Mouse (Mus musculus): ENCODE data around the gene Fbxo4. TPM values are rescaled to one million over a fixed set of nuclear protein-coding genes. Genes with fewer than 3 reads are reported as not detected.

Fbxo4 gene
- total and polyA plus RNA-seq, 3 experiments, result 16.4 to 32.6 (median 20.0) TPM

DNA sequence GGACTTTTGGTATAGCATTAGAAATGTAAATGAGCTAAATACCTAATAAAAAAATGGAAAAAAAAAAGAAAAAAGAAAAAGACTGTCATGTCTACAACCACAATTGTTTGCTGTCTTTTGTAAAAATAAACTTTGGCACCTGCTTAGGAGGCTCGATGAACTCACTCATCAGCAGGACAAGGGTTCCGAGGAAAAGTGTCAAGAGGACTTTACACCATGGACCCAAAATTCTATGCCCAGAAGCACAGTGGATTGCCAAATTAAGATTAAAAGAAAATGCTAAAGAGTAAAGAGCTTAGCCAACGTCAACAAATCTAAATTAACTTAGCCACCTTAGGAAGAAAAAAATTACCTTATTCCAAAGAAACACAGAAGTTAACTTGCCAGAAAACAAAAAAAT, 43.3 kb downstream of the Fbxo4 start:
- Histone ChIP-seq H3K9ac (ENCODE audit: insufficient read depth, low read depth) (no peak overlapping the region), H3K79me2 (replicated peaks; ENCODE audit: control insufficient read depth, extremely low read depth, insufficient read depth, poor library complexity, severe bottlenecking) (no peaks in the 10 kb centered on the region), H3K4me2 (ENCODE audit: insufficient read depth, low read depth, poor library complexity, severe bottlenecking) (no peak overlapping the region), H3K36me3 (replicated peaks in 1 of 2; ENCODE audit: control insufficient read depth in 1 of 2, insufficient read depth in 1 of 2, low read length in 1 of 2) (no peaks in the 10 kb centered on the region), H3K27me3 (replicated peaks) (no peaks in the 10 kb centered on the region), H3K4me3 (replicated peaks in 1 of 3; ENCODE audit: low read depth in 2 of 3, low read length in 2 of 3, poor library complexity in 1 of 3) (no peak overlapping the region), H3K9me3 (replicated peaks; ENCODE audit: low read length) (no peaks in the 10 kb centered on the region), H3K4me1 (ENCODE audit: control insufficient read depth in 1 of 2, insufficient read depth in 2 of 2) (no peaks in the 10 kb centered on the region), H3K27ac (ENCODE audit: insufficient read depth, low read depth) (no peak overlapping the region)
- in situ Hi-C loops (cut with MboI; ENCODE audit: low pct_ligation_motif_present, low pct_unique_long_range_greater_than_20kb, low sequenced_read_pairs) (no loop called here), dilution Hi-C loops (cut with MboI; ENCODE audit: extremely low pct_ligation_motif_present, extremely low pct_unique_long_range_greater_than_20kb, low sequenced_read_pairs) (no loop called here)
- no peak for DNase-seq (ENCODE audit: extremely low read depth)
- TF ChIP-seq RAD21 (IDR thresholded peaks at IDR 0.05; ENCODE audit: low read depth, low read length), result no peak
- TF ChIP-seq HCFC1 (IDR thresholded peaks at IDR 0.05; ENCODE audit: low read depth, low read length), result no peak
- TF ChIP-seq USF1 (IDR thresholded peaks at IDR 0.05; ENCODE audit: low read depth, low read length), result no peak
- TF ChIP-seq POLR2A (IDR thresholded peaks at IDR 0.05; ENCODE audit: low read depth, low read length), result no peak
- TF ChIP-seq IRF4 (IDR thresholded peaks at IDR 0.05; ENCODE audit: low read depth, low read length), result no peak
- no peak for TF ChIP-seq UBTF (IDR thresholded peaks at IDR 0.05; ENCODE audit: low read depth, low read length)

DNA sequence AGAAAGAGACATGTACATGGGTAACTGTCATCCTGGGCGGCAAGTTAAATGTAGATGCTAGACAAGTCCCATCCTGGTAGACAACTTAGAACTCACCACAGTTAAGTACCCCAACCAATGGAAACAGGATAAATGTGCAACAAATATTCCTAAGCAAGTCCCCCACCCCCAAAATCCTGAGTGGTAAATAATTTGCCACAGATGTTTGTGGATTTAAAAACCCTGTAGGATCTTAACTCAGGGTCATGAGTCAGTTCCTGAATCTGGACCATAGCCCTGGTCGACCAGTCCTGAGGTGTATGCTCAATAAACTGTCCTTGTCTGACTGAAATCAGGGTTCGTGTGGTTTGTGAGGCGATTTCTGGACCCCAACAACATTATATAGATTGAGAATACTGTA, 45.9 kb downstream of the Fbxo4 start:
- Histone ChIP-seq H3K27ac (ENCODE audit: insufficient read depth, low read depth) (no peak overlapping the region), H3K4me1 (ENCODE audit: control insufficient read depth in 1 of 2, insufficient read depth in 2 of 2) (no peaks in the 10 kb centered on the region), H3K4me2 (ENCODE audit: insufficient read depth, low read depth, poor library complexity, severe bottlenecking) (no peak overlapping the region), H3K9ac (ENCODE audit: insufficient read depth, low read depth) (no peak overlapping the region), H3K27me3 (replicated peaks) (no peaks in the 10 kb centered on the region), H3K9me3 (replicated peaks; ENCODE audit: low read length) (no peaks in the 10 kb centered on the region), H3K36me3 (replicated peaks in 1 of 2; ENCODE audit: control insufficient read depth in 1 of 2, insufficient read depth in 1 of 2, low read length in 1 of 2) (no peaks in the 10 kb centered on the region), H3K4me3 (replicated peaks in 1 of 3; ENCODE audit: low read depth in 2 of 3, low read length in 2 of 3, poor library complexity in 1 of 3) (no peak overlapping the region), H3K79me2 (replicated peaks; ENCODE audit: control insufficient read depth, extremely low read depth, insufficient read depth, poor library complexity, severe bottlenecking) (no peaks in the 10 kb centered on the region)
- dilution Hi-C loops (cut with MboI; ENCODE audit: extremely low pct_ligation_motif_present, extremely low pct_unique_long_range_greater_than_20kb, low sequenced_read_pairs), result no loop called here
- DNase-seq (ENCODE audit: extremely low read depth), result no peak
- in situ Hi-C loops (cut with MboI; ENCODE audit: low pct_ligation_motif_present, low pct_unique_long_range_greater_than_20kb, low sequenced_read_pairs), result no loop called here
- TF ChIP-seq CHD2 (IDR thresholded peaks at IDR 0.05; ENCODE audit: low read length), result no peak
- no peak for TF ChIP-seq NRF1 (IDR thresholded peaks at IDR 0.05; ENCODE audit: low read depth, low read length)
- no peak for TF ChIP-seq SIN3A (IDR thresholded peaks at IDR 0.05; ENCODE audit: low read length)

DNA sequence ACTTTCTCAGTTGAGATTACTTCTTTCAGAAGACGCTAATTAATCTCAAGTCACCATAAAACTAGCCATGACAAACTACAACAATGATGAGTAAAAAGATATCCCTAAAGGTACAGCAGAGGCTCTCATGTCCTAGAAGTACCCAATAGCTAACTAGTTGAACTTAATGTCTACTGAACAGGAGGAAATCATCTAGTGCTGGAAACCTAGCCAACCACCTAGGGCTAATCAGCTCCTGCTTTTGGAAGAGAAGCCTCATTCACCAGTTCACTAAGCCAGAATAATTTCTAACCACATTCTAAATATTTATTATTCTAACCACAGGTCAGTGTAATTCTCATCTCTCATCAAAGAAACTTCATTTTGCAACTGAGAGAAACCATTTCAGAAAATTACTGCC, 47.4 kb downstream of the Fbxo4 start:
- H3K9ac ChIP-seq (ENCODE audit: insufficient read depth, low read depth), result no peak overlapping the region
- DNase-seq (ENCODE audit: extremely low read depth), result no peak
- H3K9me3 ChIP-seq (replicated peaks; ENCODE audit: low read length), result no peaks in the 10 kb centered on the region
- dilution Hi-C loops (cut with MboI; ENCODE audit: extremely low pct_ligation_motif_present, extremely low pct_unique_long_range_greater_than_20kb, low sequenced_read_pairs), result no loop called here
- no peaks in the 10 kb centered on the region for H3K36me3 ChIP-seq (replicated peaks in 1 of 2; ENCODE audit: control insufficient read depth in 1 of 2, insufficient read depth in 1 of 2, low read length in 1 of 2)
- TF ChIP-seq TCF12 (IDR thresholded peaks at IDR 0.05; ENCODE audit: low read depth, low read length), result no peak
- no peak for TF ChIP-seq CTCF (conservative IDR thresholded peaks at IDR 0.05 in 1 of 2, IDR thresholded peaks at IDR 0.05 in 1 of 2; ENCODE audit: low read depth in 2 of 2, low read length in 2 of 2)
- TF ChIP-seq MYC (IDR thresholded peaks at IDR 0.05; ENCODE audit: low read depth, low read length), result no peak
- TF ChIP-seq ZC3H11A (IDR thresholded peaks at IDR 0.05; ENCODE audit: low read depth, low read length), result no peak
- TF ChIP-seq KAT2A (IDR thresholded peaks at IDR 0.05; ENCODE audit: insufficient replicate concordance, low read length), result no peak
- TF ChIP-seq ZKSCAN1 (IDR thresholded peaks at IDR 0.05; ENCODE audit: borderline replicate concordance, low read depth, low read length), result no peak
- TF ChIP-seq SIN3A (IDR thresholded peaks at IDR 0.05; ENCODE audit: low read length), result no peak
- no peak for TF ChIP-seq MAFK (IDR thresholded peaks at IDR 0.05; ENCODE audit: insufficient replicate concordance, low read length)
- no peak overlapping the region for H3K27ac ChIP-seq (ENCODE audit: insufficient read depth, low read depth)
- no peak overlapping the region for H3K4me3 ChIP-seq (replicated peaks in 1 of 3; ENCODE audit: low read depth in 2 of 3, low read length in 2 of 3, poor library complexity in 1 of 3)
- H3K27me3 ChIP-seq (replicated peaks), result no peaks in the 10 kb centered on the region
- no peak overlapping the region for H3K4me2 ChIP-seq (ENCODE audit: insufficient read depth, low read depth, poor library complexity, severe bottlenecking)
- in situ Hi-C loops (cut with MboI; ENCODE audit: low pct_ligation_motif_present, low pct_unique_long_range_greater_than_20kb, low sequenced_read_pairs), result no loop called here
- H3K79me2 ChIP-seq (replicated peaks; ENCODE audit: control insufficient read depth, extremely low read depth, insufficient read depth, poor library complexity, severe bottlenecking), result no peaks in the 10 kb centered on the region
- no peaks in the 10 kb centered on the region for H3K4me1 ChIP-seq (ENCODE audit: control insufficient read depth in 1 of 2, insufficient read depth in 2 of 2)

Other genes starting within 250 kb of the Fbxo4 start
- 4.3 and 6.0 TPM in 2 replicates for gene AW549877, start 16.2 kb upstream of the Fbxo4 start, total RNA-seq (2012; rRNA removed)
- 10.7 and 11.6 TPM in 2 replicates for gene AW549877, start 16.2 kb upstream of the Fbxo4 start, total RNA-seq (2014; rRNA removed)
- gene AW549877, start 16.2 kb upstream of the Fbxo4 start, polyA plus RNA-seq (2012; ENCODE audit: insufficient read length, low read depth), result 12.3 and 13.2 TPM in 2 replicates
- 101 and 103 TPM in 2 replicates for gene Oxct1, start 46.8 kb upstream of the Fbxo4 start, total RNA-seq (2012; rRNA removed)
- gene Oxct1, start 46.8 kb upstream of the Fbxo4 start, total RNA-seq (2014; rRNA removed), result 105 and 107 TPM in 2 replicates
- gene Oxct1, start 46.8 kb upstream of the Fbxo4 start, polyA plus RNA-seq (2012; ENCODE audit: insufficient read length, low read depth), result 127 TPM in 2 replicates

Measured in CH12.LX (cell line).